Mouse (Mus musculus) stomach, postnatal 0 days (tissue): ENCODE measurements around the gene Dock1.

Source experiments
- CTCF ChIP-seq: IDR thresholded peaks from 2 replicates; pipeline ENCODE4 v1.5.1; 2016; ENCODE audit warnings: antibody characterized with exemption, low read depth, mild to moderate bottlenecking, moderate library complexity
- EP300 ChIP-seq: optimal IDR thresholded peaks from 2 replicates; pipeline ENCODE3; 2016; ENCODE audit warnings: antibody characterized with exemption

GRCm38 (mm10) chr7:134748376-134748775 is 77.9 kb downstream of the Dock1 start:
- TF ChIP-seq EP300 (no peak), CTCF (no peak)
